Mouse (Mus musculus): ENCODE data around the gene Pced1b. TPM values are rescaled to one million over a fixed set of nuclear protein-coding genes. Genes with fewer than 3 reads are reported as not detected.

The Pced1b gene
- polyA plus RNA-seq, 1 experiment from 2014 or later, result 6.7 TPM

DNA sequence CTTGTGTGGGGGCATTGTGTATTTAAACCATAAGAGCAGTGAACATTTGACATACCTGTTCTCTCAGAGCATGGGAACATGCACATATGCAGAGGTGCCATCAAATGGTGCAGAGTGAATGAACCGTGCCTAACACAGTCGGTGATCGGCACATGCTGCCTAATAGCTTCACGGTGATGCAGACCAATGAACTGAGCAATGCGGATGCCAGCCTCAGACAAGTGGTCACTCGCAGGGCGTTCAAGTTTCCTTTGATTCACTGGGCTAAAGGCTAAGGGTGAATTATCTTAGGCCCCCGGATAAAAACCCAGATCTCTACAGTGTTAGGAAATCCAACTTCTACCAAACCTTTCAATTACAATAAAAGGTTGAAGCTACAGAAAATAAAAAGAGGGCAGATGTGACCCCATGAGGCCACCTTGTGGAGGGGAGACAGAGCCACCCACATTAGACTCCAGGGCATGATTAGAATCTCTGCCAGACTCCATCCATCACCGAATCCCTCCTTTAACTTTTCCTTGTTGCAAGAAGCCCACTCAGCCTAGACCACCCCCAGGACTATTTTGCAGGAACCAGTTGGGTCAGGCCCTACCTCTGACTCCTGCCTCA, 31.5 kb downstream of the Pced1b start:
- H3K9me3 ChIP-seq (ENCODE audit: control insufficient read depth, low read length), result no peaks in the 10 kb centered on the region
- H3K27ac ChIP-seq (ENCODE audit: low read depth, low read length), result no peak overlapping the region
- 0 out of 2 replicates have a peak, but pooled peaks cover 6% of the 10 kb centered on the region for H3K4me1 ChIP-seq (ENCODE audit: control insufficient read depth, insufficient read depth, low read length)
- no peaks in the 10 kb centered on the region for H3K27me3 ChIP-seq (ENCODE audit: control insufficient read depth, insufficient read depth, low read length)
- no peak overlapping the region for H3K4me3 ChIP-seq (ENCODE audit: low read depth, low read length)
- 85% methylated on average over 9 of the region's 9 CpGs for whole genome bisulfite sequencing
- H3K9ac ChIP-seq (replicated peaks; ENCODE audit: low read depth, low read length), result no peak overlapping the region
- no peak overlapping the region for H3K4me2 ChIP-seq (ENCODE audit: low read depth, low read length)
- H3K36me3 ChIP-seq (ENCODE audit: control insufficient read depth, insufficient read depth, low read length), result no peaks in the 10 kb centered on the region
- ATAC-seq (ENCODE audit: low read depth), result no peak

DNA sequence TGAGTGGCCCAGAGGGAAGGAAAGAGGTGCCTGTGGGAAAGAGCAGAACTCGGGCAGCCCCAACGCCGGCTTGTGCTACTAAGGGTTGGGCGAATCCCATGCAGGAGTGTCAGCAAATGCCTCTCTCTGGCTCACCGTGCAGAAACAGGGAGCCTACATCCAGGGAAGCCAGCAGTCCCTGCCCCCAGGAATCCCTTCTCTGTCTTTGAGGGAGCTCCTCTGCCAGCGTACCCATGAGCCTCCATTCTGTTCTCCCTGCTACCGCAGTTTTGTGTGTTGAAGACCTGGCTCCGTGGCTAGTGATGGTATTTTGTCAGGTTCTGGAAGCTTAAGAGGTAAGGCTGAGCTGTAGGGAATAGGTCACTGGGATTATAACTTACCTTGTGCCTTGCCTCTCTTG, 33.2 kb downstream of the Pced1b start:
- Histone ChIP-seq H3K9me3 (ENCODE audit: control insufficient read depth, low read length) (no peaks in the 10 kb centered on the region), H3K27ac (ENCODE audit: low read depth, low read length) (no peak overlapping the region), H3K4me3 (ENCODE audit: low read depth, low read length) (no peak overlapping the region), H3K4me2 (ENCODE audit: low read depth, low read length) (no peak overlapping the region), H3K4me1 (ENCODE audit: control insufficient read depth, insufficient read depth, low read length) (0 out of 2 replicates have a peak, but pooled peaks cover 6% of the 10 kb centered on the region), H3K27me3 (ENCODE audit: control insufficient read depth, insufficient read depth, low read length) (no peaks in the 10 kb centered on the region), H3K9ac (replicated peaks; ENCODE audit: low read depth, low read length) (no peak overlapping the region), H3K36me3 (ENCODE audit: control insufficient read depth, insufficient read depth, low read length) (no peaks in the 10 kb centered on the region)
- 91% methylated on average over 8 of the region's 8 CpGs for WGBS
- no peak for ATAC-seq (ENCODE audit: low read depth)

DNA sequence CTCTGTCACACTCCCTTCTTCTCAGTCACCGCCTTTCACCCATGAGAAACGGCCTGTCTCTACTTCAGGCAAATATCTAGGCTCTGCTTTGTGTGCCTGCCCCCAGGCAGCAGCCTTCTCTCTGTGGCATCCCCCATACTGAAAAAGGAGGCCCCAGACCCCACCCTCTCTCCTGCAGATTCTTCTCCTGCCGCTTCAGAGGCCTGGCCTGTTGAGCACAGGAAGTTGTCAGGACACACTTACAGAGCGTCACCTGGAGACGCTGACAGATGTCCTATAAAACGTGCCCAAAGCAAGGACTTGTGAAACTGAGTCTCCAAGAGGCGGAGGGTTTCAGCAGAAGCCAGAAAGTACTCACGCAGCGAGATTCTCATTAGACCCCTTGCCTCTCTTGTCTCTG, 33.9 kb downstream of the Pced1b start:
- no peak for ATAC-seq (ENCODE audit: low read depth)
- no peak overlapping the region for H3K4me2 ChIP-seq (ENCODE audit: low read depth, low read length)
- 0 out of 2 replicates have a peak, but pooled peaks cover 6% of the 10 kb centered on the region for H3K4me1 ChIP-seq (ENCODE audit: control insufficient read depth, insufficient read depth, low read length)
- no peak overlapping the region for H3K27ac ChIP-seq (ENCODE audit: low read depth, low read length)
- no peaks in the 10 kb centered on the region for H3K27me3 ChIP-seq (ENCODE audit: control insufficient read depth, insufficient read depth, low read length)
- no peaks in the 10 kb centered on the region for H3K9me3 ChIP-seq (ENCODE audit: control insufficient read depth, low read length)
- H3K9ac ChIP-seq (replicated peaks; ENCODE audit: low read depth, low read length), result no peak overlapping the region
- H3K36me3 ChIP-seq (ENCODE audit: control insufficient read depth, insufficient read depth, low read length), result no peaks in the 10 kb centered on the region
- WGBS, result 71% methylated on average over 9 of the region's 9 CpGs
- no peak overlapping the region for H3K4me3 ChIP-seq (ENCODE audit: low read depth, low read length)

DNA sequence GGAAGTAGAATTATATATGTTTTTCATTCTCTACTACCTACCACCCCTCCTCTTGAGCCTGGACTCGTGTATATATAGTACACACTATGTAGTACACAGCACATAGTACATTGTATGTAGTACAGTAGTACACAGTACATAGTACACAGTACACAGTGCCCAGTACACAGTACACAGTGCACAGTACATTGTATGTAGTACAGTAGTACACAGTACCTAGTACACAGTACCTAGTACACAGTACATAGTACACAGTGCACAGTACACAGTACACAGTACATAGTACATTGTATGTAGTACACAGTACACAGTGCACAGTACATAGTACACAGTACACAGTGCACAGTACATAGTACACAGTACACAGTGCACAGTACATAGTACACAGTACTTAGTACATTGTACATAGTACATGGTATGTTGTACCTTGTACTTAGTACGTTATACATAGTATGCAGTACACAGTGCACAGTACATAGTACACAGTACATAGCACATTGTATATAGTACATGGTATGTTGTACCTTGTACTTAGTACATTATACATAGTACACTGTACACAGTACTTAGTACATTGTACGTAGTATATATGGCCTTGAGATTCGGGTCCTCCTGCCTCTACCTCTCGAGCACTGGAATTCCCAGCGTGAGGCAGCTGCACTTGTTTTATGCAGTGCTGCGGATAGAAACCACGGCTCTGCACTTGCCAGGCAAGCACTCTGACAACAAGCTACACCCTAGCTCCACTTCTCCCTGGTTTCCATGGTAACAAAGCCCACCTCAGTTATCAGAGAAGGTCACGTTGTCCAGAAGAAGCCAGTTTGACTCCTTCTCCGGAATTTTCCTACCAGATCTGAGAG, 35.0 kb downstream of the Pced1b start:
- Histone ChIP-seq H3K4me1 (ENCODE audit: control insufficient read depth, insufficient read depth, low read length) (0 out of 2 replicates have a peak, but pooled peaks cover under 1% of the 10 kb centered on the region), H3K4me3 (ENCODE audit: low read depth, low read length) (no peak overlapping the region), H3K27ac (ENCODE audit: low read depth, low read length) (no peak overlapping the region), H3K9me3 (ENCODE audit: control insufficient read depth, low read length) (no peaks in the 10 kb centered on the region), H3K9ac (replicated peaks; ENCODE audit: low read depth, low read length) (no peak overlapping the region), H3K36me3 (ENCODE audit: control insufficient read depth, insufficient read depth, low read length) (no peaks in the 10 kb centered on the region), H3K4me2 (ENCODE audit: low read depth, low read length) (no peak overlapping the region), H3K27me3 (ENCODE audit: control insufficient read depth, insufficient read depth, low read length) (no peaks in the 10 kb centered on the region)
- ATAC-seq (ENCODE audit: low read depth), result no peak
- 74% methylated on average over 10 of the region's 10 CpGs for WGBS

DNA sequence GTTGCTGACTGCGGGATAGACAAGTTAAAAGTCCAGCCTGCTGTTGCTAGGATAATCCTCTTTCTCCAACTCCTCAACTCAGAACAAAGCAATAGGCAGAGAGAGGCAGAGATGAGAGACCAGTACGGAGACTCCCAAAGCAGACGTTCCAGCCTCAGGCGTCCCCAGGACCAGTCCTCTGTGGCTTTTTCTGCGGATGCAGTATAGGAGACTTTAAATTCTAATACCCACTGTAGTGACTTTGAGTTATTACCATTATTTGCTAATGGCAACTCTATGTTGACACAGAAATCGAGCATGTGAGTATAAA, 35.6 kb downstream of the Pced1b start:
- 72% methylated on average over 6 of the region's 6 CpGs for whole genome bisulfite sequencing
- Histone ChIP-seq H3K4me3 (ENCODE audit: low read depth, low read length) (no peak overlapping the region), H3K4me2 (ENCODE audit: low read depth, low read length) (no peak overlapping the region), H3K27me3 (ENCODE audit: control insufficient read depth, insufficient read depth, low read length) (no peaks in the 10 kb centered on the region), H3K9ac (replicated peaks; ENCODE audit: low read depth, low read length) (no peak overlapping the region), H3K27ac (ENCODE audit: low read depth, low read length) (no peak overlapping the region), H3K9me3 (ENCODE audit: control insufficient read depth, low read length) (no peaks in the 10 kb centered on the region), H3K4me1 (ENCODE audit: control insufficient read depth, insufficient read depth, low read length) (no peaks in the 10 kb centered on the region), H3K36me3 (ENCODE audit: control insufficient read depth, insufficient read depth, low read length) (no peaks in the 10 kb centered on the region)
- no peak for ATAC-seq (ENCODE audit: low read depth)

DNA sequence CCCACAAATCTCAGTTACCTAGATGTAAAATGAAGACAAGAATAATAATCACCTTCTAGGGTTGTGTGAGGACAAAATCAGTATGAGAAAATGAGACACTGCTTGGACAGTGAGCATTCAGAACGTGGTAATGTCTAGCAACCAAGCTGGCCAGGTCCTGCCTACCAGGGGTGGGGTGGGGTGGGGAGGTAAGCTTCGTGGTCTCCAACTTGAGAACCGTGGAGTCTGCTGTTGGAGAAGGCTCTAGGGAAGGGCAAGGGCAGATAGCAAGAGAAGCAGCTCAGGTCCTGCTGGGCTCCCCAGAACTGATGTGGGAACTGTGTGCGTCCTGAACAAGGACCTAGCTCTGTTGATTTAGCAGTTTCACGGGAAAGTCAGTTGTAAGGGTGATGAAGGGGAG, 37.3 kb downstream of the Pced1b start:
- H3K4me2 ChIP-seq (ENCODE audit: low read depth, low read length), result no peak overlapping the region
- H3K4me3 ChIP-seq (ENCODE audit: low read depth, low read length), result no peak overlapping the region
- H3K9ac ChIP-seq (replicated peaks; ENCODE audit: low read depth, low read length), result no peak overlapping the region
- H3K9me3 ChIP-seq (ENCODE audit: control insufficient read depth, low read length), result no peaks in the 10 kb centered on the region
- H3K27ac ChIP-seq (ENCODE audit: low read depth, low read length), result no peak overlapping the region
- no peaks in the 10 kb centered on the region for H3K27me3 ChIP-seq (ENCODE audit: control insufficient read depth, insufficient read depth, low read length)
- no peaks in the 10 kb centered on the region for H3K4me1 ChIP-seq (ENCODE audit: control insufficient read depth, insufficient read depth, low read length)
- no peaks in the 10 kb centered on the region for H3K36me3 ChIP-seq (ENCODE audit: control insufficient read depth, insufficient read depth, low read length)
- no peak for ATAC-seq (ENCODE audit: low read depth)
- WGBS, result 81% methylated on average over 5 of the region's 5 CpGs

DNA sequence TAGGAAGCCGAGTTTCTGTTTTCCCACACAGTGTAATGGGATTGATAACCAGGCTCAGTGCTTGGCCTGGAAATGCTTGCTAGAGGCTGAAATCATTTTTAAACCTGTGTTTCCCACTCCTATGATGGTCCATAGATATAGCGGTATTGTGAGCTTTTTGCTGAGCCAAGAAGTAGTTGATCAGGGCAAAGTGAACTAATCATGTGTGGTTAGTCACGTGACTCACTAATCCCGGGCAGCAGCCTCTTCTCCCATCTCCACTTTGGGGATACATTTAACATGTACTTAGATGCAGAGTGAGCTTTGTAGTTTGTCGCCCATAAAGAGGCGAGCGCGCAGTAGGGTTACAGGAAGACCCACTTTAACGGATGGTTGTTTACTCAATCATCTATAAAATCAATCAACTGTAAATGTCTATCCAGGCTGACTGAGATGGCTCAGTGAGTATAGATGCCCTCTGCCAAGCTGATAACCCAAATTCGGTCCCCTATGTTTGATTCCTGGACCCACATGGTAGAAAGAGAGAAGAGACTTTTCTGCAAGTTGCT, 38.8 kb downstream of the Pced1b start:
- Histone ChIP-seq H3K9me3 (ENCODE audit: control insufficient read depth, low read length) (no peaks in the 10 kb centered on the region), H3K27ac (ENCODE audit: low read depth, low read length) (no peak overlapping the region), H3K4me2 (ENCODE audit: low read depth, low read length) (no peak overlapping the region), H3K4me1 (ENCODE audit: control insufficient read depth, insufficient read depth, low read length) (no peaks in the 10 kb centered on the region), H3K4me3 (ENCODE audit: low read depth, low read length) (no peak overlapping the region), H3K9ac (replicated peaks; ENCODE audit: low read depth, low read length) (no peak overlapping the region), H3K36me3 (ENCODE audit: control insufficient read depth, insufficient read depth, low read length) (no peaks in the 10 kb centered on the region), H3K27me3 (ENCODE audit: control insufficient read depth, insufficient read depth, low read length) (no peaks in the 10 kb centered on the region)
- 88% methylated on average over 10 of the region's 10 CpGs for WGBS
- no peak for ATAC-seq (ENCODE audit: low read depth)

DNA sequence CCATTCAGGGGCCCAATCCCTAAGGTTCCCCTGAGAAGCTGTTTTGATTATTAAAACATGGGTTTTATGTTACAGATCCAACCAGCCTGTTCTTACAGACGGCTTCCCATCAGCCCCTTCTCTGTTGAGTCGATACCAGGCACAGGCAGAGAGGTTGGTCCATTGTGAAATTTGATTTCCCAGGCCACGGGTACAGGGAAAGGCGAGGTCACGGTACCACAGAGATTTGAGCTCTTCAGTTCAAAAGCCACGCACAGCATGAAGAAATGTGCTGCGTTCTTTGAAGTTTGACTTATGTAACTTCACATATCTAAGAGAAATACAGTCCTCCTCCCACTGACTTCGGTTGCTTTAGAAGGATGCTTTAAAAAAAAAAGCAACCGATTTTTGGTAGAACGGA, 39.8 kb downstream of the Pced1b start:
- no peak overlapping the region for H3K27ac ChIP-seq (ENCODE audit: low read depth, low read length)
- no peaks in the 10 kb centered on the region for H3K4me1 ChIP-seq (ENCODE audit: control insufficient read depth, insufficient read depth, low read length)
- no peak overlapping the region for H3K9ac ChIP-seq (replicated peaks; ENCODE audit: low read depth, low read length)
- no peak overlapping the region for H3K4me2 ChIP-seq (ENCODE audit: low read depth, low read length)
- H3K36me3 ChIP-seq (ENCODE audit: control insufficient read depth, insufficient read depth, low read length), result no peaks in the 10 kb centered on the region
- no peak for ATAC-seq (ENCODE audit: low read depth)
- 84% methylated on average over 10 of the region's 10 CpGs for WGBS
- no peaks in the 10 kb centered on the region for H3K27me3 ChIP-seq (ENCODE audit: control insufficient read depth, insufficient read depth, low read length)
- H3K9me3 ChIP-seq (ENCODE audit: control insufficient read depth, low read length), result no peaks in the 10 kb centered on the region
- H3K4me3 ChIP-seq (ENCODE audit: low read depth, low read length), result no peak overlapping the region

DNA sequence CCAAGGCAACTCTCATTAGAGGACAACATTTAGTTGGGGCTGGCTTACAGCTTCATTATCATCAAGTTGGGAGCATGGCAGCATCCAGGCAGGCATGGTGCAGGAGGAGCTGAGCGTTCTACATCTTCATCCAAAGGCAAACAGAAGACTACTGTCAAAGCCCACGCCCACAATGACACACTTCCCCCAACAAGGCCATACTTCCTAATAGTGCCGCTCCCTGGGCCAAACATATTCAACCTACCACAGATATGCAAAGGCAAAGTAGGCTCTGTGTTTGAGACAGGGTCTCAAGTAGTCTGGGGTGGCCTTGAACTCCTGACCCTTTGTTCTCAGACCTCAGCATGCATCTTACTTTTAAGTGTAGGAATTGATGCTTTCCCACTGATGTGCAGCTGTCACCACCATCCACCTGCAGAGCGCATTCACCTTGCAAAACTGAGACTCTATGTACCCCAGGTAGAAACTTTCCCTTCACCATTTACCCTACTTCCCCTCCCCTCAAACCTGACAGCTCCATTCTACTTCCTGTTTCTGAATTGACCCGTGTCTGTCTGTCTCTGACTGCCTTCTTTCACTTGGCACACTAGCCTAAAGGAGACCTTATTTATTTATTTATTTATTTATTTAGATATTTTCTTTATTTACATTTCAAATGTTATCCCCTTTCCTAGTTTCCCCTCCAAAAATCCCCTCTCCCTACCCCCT, 40.7 kb downstream of the Pced1b start:
- no peak overlapping the region for H3K4me3 ChIP-seq (ENCODE audit: low read depth, low read length)
- no peak overlapping the region for H3K27ac ChIP-seq (ENCODE audit: low read depth, low read length)
- no peaks in the 10 kb centered on the region for H3K4me1 ChIP-seq (ENCODE audit: control insufficient read depth, insufficient read depth, low read length)
- H3K36me3 ChIP-seq (ENCODE audit: control insufficient read depth, insufficient read depth, low read length), result no peaks in the 10 kb centered on the region
- ATAC-seq (ENCODE audit: low read depth), result no peak
- H3K9me3 ChIP-seq (ENCODE audit: control insufficient read depth, low read length), result no peaks in the 10 kb centered on the region
- no peak overlapping the region for H3K4me2 ChIP-seq (ENCODE audit: low read depth, low read length)
- no peak overlapping the region for H3K9ac ChIP-seq (replicated peaks; ENCODE audit: low read depth, low read length)
- H3K27me3 ChIP-seq (ENCODE audit: control insufficient read depth, insufficient read depth, low read length), result no peaks in the 10 kb centered on the region
- WGBS, result 92% methylated on average over 5 of the region's 5 CpGs
